Mouse (Mus musculus) kidney, postnatal 14 days (tissue): ENCODE data around the gene Syde1.
"Not testable (repeated sequence)": the region's sequence is repeated elsewhere in the genome, so short reads cannot be mapped to it uniquely, and the experiment has no call there.

Source experiments
- DNase-seq: peaks from one replicate; pipeline ENCODE4 v3.0.0; 2022; ENCODE audit warnings: mixed read lengths

The Syde1 gene

GRCm38 (mm10) chr10:78591406-78592328 lies at the start of gene Syde1:
TSS of gene Syde1 (minus strand) at chr10:78591964.
- peak; percentile 74 for DNase-seq

- DNase-seq = peak; percentile 5
These were observed 40.5 kb upstream of the Syde1 start for GRCm38 (mm10) chr10:78632311-78632710.

- no peak for DNase-seq
These were observed 38.4 kb upstream of the Syde1 start for GRCm38 (mm10) chr10:78630194-78630593.

GRCm38 (mm10) chr10:78623143-78623542 lies 31.4 kb upstream of the Syde1 start:
- DNase-seq = not testable (repeated sequence)

GRCm38 (mm10) chr10:78617974-78618373 lies 26.2 kb upstream of the Syde1 start, which contains the start of gene Olfr1357:
TSS of gene Olfr1357 (minus strand) at chr10:78618074.
- no peak for DNase-seq

DNA sequence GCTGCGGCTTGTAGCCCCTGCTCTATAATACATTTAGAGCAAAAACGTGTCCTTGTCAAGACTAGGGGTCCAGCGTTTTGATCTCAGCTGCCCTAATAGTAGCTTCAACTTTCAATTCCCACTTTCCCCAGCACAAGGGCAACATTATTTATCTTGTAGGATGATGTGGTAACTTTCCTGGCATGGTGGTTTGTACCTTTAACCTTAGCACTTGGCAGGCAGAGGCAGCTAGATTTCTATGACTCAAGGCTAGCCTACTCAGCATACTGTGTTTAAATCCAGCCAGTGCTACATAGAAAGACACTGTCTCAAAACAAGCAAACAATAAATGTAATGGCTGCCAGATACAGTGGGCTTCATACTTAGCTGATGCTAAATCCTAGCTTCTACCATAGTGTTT lies 15.8 kb upstream of the Syde1 start:
- DNase-seq = no peak

GRCm38 (mm10) chr10:78605080-78605479 lies 13.3 kb upstream of the Syde1 start:
- DNase-seq = peak; percentile 49

DNA sequence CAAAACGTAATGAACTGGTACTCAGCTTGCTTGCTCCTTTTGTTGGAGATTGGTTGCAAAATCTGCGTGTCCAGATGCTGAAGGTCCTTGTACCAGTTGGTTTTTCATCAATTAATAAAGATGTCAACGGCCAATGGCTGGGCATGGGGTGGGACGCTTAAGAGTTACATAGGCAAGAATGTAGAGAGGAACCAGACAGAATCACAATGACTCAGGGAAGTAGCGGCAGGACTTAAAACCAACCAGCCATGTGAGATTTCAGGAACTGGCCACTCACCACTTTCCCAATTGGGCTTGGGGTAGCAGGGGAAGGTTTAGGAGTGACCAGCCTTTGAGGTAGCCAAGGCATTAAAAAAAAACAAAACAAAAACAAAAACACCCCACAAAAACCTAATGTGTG lies 8.1 kb upstream of the Syde1 start:
- DNase-seq = no peak

DNA sequence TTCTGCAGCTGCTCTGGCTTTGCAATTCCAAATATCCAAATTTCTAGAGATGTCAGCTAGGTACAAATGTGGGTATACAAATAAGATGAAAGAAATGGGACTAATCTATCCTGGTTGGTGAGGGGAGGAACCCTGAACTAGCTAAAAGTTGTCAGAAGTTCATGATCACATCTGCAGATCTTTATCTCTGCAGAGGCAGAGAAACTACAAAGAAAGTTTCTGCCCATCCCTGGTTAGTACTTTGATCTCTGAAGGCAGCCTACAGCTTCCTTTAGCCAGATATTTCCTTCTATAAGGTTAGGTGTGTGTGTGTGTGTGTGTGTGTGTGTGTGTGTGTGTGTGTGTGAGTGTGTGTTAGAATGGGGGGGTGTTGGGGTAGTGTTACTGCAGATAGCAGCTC lies 2.8 kb upstream of the Syde1 start:
- no peak for DNase-seq

GRCm38 (mm10) chr10:78594157-78594556 lies 2.4 kb upstream of the Syde1 start:
- DNase-seq = no peak

GRCm38 (mm10) chr10:78593736-78594135 lies 2.0 kb upstream of the Syde1 start:
- peak; percentile 66 for DNase-seq

DNA sequence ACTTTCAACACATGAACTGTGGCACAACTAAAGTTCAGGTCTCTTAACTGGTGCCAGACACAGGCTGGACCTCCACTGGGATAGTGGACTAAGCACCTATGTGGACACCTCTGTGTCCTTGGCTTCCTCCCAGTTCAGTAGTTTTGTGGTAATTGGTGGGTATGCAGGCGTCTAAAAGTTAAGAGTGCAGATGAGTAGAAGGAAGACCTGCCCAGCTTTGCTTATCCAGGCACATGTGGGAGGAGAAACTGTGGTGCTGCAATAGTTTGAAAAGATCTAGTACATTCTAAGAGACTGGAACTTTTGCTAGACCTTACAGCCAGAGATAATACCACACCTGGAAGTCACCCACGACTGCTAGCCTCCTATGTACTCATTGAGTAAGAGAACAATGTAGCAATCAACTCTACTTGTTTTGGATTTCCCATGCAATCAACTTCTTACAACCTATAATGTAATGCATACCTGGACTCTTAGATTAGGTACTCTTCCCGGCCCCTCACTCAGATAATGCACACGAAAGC lies 1.2 kb upstream of the Syde1 start:
- no peak for DNase-seq

DNA sequence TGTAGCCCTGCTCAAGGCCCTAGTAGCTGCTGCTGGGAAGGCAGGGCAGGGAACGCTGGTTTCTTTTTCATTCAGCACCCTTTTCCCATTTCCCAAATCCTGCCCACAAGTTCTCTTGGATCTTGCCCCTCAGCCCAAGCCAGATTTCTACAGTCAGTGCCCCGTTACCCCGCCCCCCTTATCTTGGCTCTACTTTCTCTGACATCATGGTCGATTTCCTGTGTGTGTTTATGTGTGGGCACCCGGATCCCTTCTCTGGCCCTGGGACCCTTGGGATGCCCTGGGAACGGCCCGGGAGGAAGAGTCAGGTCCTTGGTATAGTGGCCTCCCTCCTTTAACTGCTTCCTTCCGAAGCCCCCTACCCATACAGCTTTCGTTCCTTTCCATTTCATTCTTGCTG lies 1.0 kb downstream of the Syde1 start:
- DNase-seq = peak; percentile 47

DNA sequence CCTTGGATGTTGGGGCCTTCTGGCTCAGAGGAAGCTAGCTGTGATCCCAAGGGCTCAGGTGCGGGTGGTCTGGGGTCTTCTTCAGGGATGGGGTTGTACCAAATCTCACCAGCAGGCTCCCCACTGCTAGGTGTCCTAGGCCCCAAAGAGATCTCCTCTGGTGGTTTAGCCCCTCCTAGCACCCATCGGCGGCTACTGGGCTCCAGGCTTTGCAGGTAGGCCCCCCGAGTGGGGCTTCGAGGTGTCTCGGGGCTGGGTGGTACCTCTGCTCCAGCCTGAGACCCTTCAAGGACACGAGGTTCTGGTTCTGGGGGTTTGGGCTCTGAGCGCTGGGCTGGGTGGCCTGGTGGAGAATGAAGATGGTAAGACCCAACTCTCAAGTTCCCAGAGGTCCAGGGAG lies 1.9 kb downstream of the Syde1 start:
- DNase-seq = no peak

GRCm38 (mm10) chr10:78589291-78589690 lies 2.5 kb downstream of the Syde1 start:
- no peak for DNase-seq

- DNase-seq = no peak
These were observed 5.7 kb downstream of the Syde1 start for GRCm38 (mm10) chr10:78586026-78586425.

DNA sequence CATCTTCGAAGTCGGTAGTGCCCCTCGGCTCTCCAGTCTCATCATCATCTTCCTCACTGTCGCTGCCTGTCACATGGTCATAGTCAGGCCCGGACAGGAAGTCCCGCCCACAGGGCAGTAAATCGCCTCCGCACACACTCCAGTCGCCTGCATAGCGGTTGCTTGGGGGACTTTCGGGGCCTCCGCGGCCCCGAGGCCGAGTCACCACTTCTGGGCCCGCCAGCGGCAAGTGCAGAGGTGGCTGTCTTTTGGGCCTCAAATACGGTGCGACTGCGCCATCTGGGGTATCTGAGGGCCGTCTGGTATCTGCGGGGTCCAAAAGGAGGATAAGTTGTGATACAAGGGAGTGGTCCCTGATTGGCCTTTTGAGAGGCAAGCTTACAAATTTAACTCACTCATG lies 6.2 kb downstream of the Syde1 start:
- DNase-seq = no peak

DNA sequence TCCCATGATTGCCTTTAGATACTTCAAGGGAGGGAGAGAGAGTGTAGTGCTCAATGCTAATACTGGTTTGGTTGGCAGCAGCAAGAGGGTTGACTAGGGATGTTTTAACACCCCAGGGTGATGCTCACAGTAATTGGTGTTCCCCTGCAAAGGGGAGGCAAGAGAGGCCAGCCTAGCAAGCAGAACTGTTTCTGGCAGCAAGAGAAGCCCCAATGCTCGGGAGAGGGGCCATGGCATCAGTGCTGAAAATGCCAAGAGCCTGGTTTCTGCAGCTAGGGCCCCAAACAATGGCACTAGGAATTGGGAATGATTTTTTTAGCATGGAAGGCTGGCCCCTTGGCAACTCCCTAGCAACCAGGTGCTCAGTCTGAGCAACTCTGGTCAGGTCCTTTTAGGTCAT lies 6.8 kb downstream of the Syde1 start:
- no peak for DNase-seq

- DNase-seq = no peak
These were observed 7.8 kb downstream of the Syde1 start for GRCm38 (mm10) chr10:78583939-78584338.

- no peak for DNase-seq
These were observed 8.4 kb downstream of the Syde1 start for GRCm38 (mm10) chr10:78583347-78583746.

GRCm38 (mm10) chr10:78581121-78581520 lies 10.6 kb downstream of the Syde1 start:
- DNase-seq = no peak

DNA sequence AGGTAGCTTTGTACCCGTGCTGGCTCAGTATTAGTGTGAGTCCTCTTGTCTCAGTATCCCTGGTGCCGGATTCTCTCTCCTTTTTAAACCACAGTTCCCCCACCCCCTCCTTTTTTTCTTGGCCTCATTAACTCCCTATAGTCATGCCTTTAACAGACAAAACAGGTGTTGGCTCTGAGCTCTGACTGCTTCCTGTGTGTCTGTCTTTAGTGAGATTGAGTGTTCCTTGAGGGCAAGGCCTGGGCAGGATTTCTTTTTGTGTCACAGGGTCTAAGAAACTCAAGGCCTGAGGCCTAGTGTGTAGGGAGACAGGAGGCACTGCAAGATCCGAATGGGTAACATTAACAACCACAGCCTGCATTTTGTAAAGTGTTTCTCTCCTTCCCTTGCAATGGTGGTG lies 13.6 kb downstream of the Syde1 start:
- DNase-seq = no peak

- no peak for DNase-seq
These were observed 15.2 kb downstream of the Syde1 start for GRCm38 (mm10) chr10:78576435-78577184.

DNA sequence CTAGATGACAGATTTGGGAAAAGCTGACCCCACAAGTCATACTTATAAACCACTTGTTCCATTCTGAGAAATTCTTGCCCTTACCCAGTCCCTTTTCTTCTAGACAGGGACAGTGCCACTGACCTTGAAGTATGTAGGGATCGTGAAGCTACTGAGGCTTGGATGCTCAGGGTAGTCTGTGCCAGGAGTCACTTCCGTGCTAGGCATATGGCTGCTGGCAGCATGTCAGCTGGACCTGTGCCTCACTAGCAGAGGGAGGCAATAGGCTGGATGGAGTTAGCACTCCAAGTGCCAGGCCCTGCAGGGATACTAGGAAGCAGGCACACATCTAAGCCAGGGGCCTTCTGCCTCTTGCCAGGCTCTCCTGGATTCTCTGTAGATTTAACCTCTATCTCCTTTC lies 16.1 kb downstream of the Syde1 start:
- peak; percentile 80 for DNase-seq
